Mouse (Mus musculus): ENCODE results near the gene Myo6.

DNA sequence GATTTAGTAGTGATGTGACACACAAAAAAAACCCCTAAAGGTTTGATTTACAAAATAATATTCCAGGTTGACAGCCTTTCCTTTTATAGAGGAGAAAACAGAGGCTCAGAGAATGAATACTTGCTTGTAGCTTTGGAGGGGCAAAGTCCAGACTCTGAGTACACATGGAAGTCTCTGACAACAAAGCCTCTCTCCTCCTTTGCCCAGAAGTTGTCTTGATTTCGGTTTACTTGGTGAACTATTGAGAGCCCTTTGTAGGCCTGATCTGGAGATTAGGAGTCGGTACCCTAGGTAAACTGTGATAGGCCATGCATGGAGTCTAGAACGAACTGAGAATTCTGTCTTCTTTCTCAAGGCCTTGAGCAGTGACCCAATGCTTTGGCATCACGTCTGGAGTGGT is 2.3 kb downstream of the Myo6 start:
- TF ChIP-seq CTCF (IDR thresholded peaks at IDR 0.05 in 2 of 3, conservative IDR thresholded peaks at IDR 0.05 in 1 of 3; ENCODE audit: control insufficient read depth in 1 of 3, insufficient read depth in 1 of 3, low read depth in 2 of 3, low read length in 3 of 3, poor library complexity in 1 of 3, severe bottlenecking in 1 of 3): no peak
- no peak for TF ChIP-seq EP300 (IDR thresholded peaks at IDR 0.05; ENCODE audit: low read depth in 1 of 2, low read length in 2 of 2)
- no peak for TF ChIP-seq POLR2A (IDR thresholded peaks at IDR 0.05; ENCODE audit: control insufficient read depth in 1 of 2, insufficient read depth in 1 of 2, low read depth in 1 of 2, low read length in 2 of 2, poor library complexity in 1 of 2)

Measured in MEL (cell line).